Mouse (Mus musculus): ENCODE measurements around the gene Rfx1.

GRCm38 (mm10) chr8:84021569-84021968 lies 45.1 kb upstream of the Rfx1 start:
- no peak for TF ChIP-seq CTCF (IDR thresholded peaks at IDR 0.05; ENCODE audit: low read depth, low read length)
- TF ChIP-seq GATA1 (IDR thresholded peaks at IDR 0.05; ENCODE audit: borderline replicate concordance, low read length), result no peak
- no peak for TF ChIP-seq POLR2AphosphoS5 (IDR thresholded peaks at IDR 0.05; ENCODE audit: insufficient replicate concordance, low read depth, low read length)

Data from G1E (cell line).